Comparison of ENCODE assay signal across 16 mouse cellular contexts in genomic region chr9:86624039-86624438, GRCm38 (mm10). TPM values are rescaled to one million over a fixed set of nuclear protein-coding genes. Genes with fewer than 3 reads are reported as not detected.
DNase-seq lines count a peak whose midpoint lies in the region; ATAC-seq and TF ChIP-seq lines count a peak whose summit lies in the region.
"Had no signal": no experiment of that assay in that cellular context is flagged by ENCODE, and none has a peak within 500 bp of the region (broad histone marks: within the 10 kb centered on the region; RNA-seq: fewer than 3 reads in every experiment).

No protein-coding gene starts in this region.

- peaks cover 15% of the 10 kb centered on the region for H3K4me1 ChIP-seq in embryonic facial prominence, embryonic 14.5 days (ENCODE audit: control insufficient read depth, insufficient read depth, low read length)
- H3K4me1 ChIP-seq in intestine, embryonic 16.5 days (ENCODE audit: control insufficient read depth, insufficient read depth, low read length): no peaks in the 10 kb centered on the region
- H3K4me1 ChIP-seq: kidney, embryonic 15.5 days; neural tube, embryonic 15.5 days had no signal

- H3K4me3 ChIP-seq in left cerebral cortex, adult 2 months: no peak overlapping the region
- no peak overlapping the region for H3K4me3 ChIP-seq in embryonic facial prominence, embryonic 14.5 days (ENCODE audit: low read depth, low read length)
- no peak overlapping the region for H3K4me3 ChIP-seq in intestine, embryonic 16.5 days (ENCODE audit: low read length)
- H3K4me3 ChIP-seq: forebrain, embryonic 15.5 days; kidney, embryonic 15.5 days; neural tube, embryonic 15.5 days had no signal

- H3K27me3 ChIP-seq in embryonic facial prominence, embryonic 14.5 days (replicated peaks; ENCODE audit: control insufficient read depth, insufficient read depth, low read length): no peaks in the 10 kb centered on the region
- H3K27me3 ChIP-seq in intestine, embryonic 16.5 days (replicated peaks; ENCODE audit: control insufficient read depth, insufficient read depth, low read length): no peaks in the 10 kb centered on the region
- H3K27me3 ChIP-seq: forebrain, embryonic 15.5 days; kidney, embryonic 15.5 days; neural tube, embryonic 15.5 days had no signal

- DNase-seq in left cerebral cortex, adult 2 months (ENCODE audit: extremely low spot score in 1 of 2, low spot score in 2 of 2): peak in 1 of 2 experiments; percentile 12
- no peak for DNase-seq in left cerebral cortex, adult 11 months (ENCODE audit: low spot score)
- peak; percentile 6 for DNase-seq in thymus, postnatal 25 days
- no peak for DNase-seq in thymus, postnatal 14 days
- DNase-seq in embryonic facial prominence, embryonic 14.5 days (ENCODE audit: low spot score): peak; percentile 58
- no peak for DNase-seq in urinary bladder, adult 18-20 months (ENCODE audit: low spot score in 2 of 2)
- DNase-seq: adrenal gland, adult 8-10 months; cerebellum, postnatal 36 days had no signal

- intact Hi-C loops in left cerebral cortex, adult 2 months (cut with DNase I): no loop called here

- no peak overlapping the region for H3K4me2 ChIP-seq in embryonic facial prominence, embryonic 14.5 days (ENCODE audit: low read depth, low read length)
- H3K4me2 ChIP-seq in intestine, embryonic 16.5 days (ENCODE audit: low read depth, low read length): no peak overlapping the region
- H3K4me2 ChIP-seq: forebrain, embryonic 15.5 days; hindbrain, embryonic 14.5 days; kidney, embryonic 15.5 days; neural tube, embryonic 15.5 days had no signal

- peak; percentile 58; the same call in 1 of the 2 replicates for ATAC-seq in embryonic facial prominence, embryonic 14.5 days (ENCODE audit: low read depth)
- no peak for ATAC-seq in intestine, embryonic 16.5 days
- ATAC-seq: forebrain, embryonic 15.5 days had no signal

- H3K36me3 ChIP-seq in embryonic facial prominence, embryonic 14.5 days (ENCODE audit: control insufficient read depth, insufficient read depth, low read length): no peaks in the 10 kb centered on the region
- no peaks in the 10 kb centered on the region for H3K36me3 ChIP-seq in intestine, embryonic 16.5 days (ENCODE audit: control insufficient read depth, insufficient read depth, low read length)
- H3K36me3 ChIP-seq: forebrain, embryonic 15.5 days; kidney, embryonic 15.5 days; neural tube, embryonic 15.5 days had no signal

- no peak overlapping the region for H3K9ac ChIP-seq in embryonic facial prominence, embryonic 14.5 days (ENCODE audit: low read depth, low read length)
- no peak overlapping the region for H3K9ac ChIP-seq in intestine, embryonic 16.5 days (ENCODE audit: low read depth, low read length)
- H3K9ac ChIP-seq: forebrain, embryonic 15.5 days; hindbrain, embryonic 14.5 days; kidney, embryonic 15.5 days; liver, embryonic 14.5 days; neural tube, embryonic 15.5 days had no signal

- peak overlapping the region; percentile 22 for H3K27ac ChIP-seq in left cerebral cortex, adult 2 months
- peak overlapping the region; percentile 21 for H3K27ac ChIP-seq in embryonic facial prominence, embryonic 14.5 days (replicated peaks; ENCODE audit: low read depth, low read length)
- H3K27ac ChIP-seq in intestine, embryonic 16.5 days (ENCODE audit: low read length): no peak overlapping the region
- H3K27ac ChIP-seq: forebrain, embryonic 15.5 days; hindbrain, embryonic 14.5 days; kidney, embryonic 15.5 days; liver, embryonic 14.5 days; macrophage; neural tube, embryonic 15.5 days; stomach, postnatal 0 days had no signal

- no peak for TF ChIP-seq CTCF in left cerebral cortex, adult 2 months (IDR thresholded peaks at IDR 0.05)

- WGBS in embryonic facial prominence, embryonic 14.5 days: 74% methylated on average over 12 of the region's 12 CpGs
- WGBS in intestine, embryonic 16.5 days: 85% methylated on average over 12 of the region's 12 CpGs

- H3K9me3 ChIP-seq in embryonic facial prominence, embryonic 14.5 days (ENCODE audit: control insufficient read depth, low read length): no peaks in the 10 kb centered on the region
- no peaks in the 10 kb centered on the region for H3K9me3 ChIP-seq in intestine, embryonic 16.5 days (ENCODE audit: control insufficient read depth, low read length)
- H3K9me3 ChIP-seq: forebrain, embryonic 15.5 days; kidney, embryonic 15.5 days; neural tube, embryonic 15.5 days had no signal

RNA-seq across cellular contexts. Expression of gene Rwdd2a, which starts 52.2 kb away (rescaled TPM):
- 10 to 100 TPM; 24.0 to 25.5 TPM for total RNA-seq in left cerebral cortex, adult 2 months (2021)
- polyA plus RNA-seq in embryonic facial prominence, embryonic 14.5 days (2014; fragmentation: Nextera tagmentation; extraction: Ambion mirVana): 3.6 and 4.7 TPM in 2 replicates
- 2.9 and 3.0 TPM in 2 replicates for polyA plus RNA-seq in intestine, embryonic 16.5 days (2015; fragmentation: Nextera tagmentation; extraction: Ambion mirVana)

RNA-seq across cellular contexts. Expression of gene Pgm3, which starts 52.4 kb away (rescaled TPM):
- 10 to 100 TPM; 16.5 to 17.7 TPM for total RNA-seq in left cerebral cortex, adult 2 months (2021)
- 38.9 and 39.5 TPM in 2 replicates for polyA plus RNA-seq in embryonic facial prominence, embryonic 14.5 days (2014; fragmentation: Nextera tagmentation; extraction: Ambion mirVana)
- 49.1 and 50.6 TPM in 2 replicates for polyA plus RNA-seq in intestine, embryonic 16.5 days (2015; fragmentation: Nextera tagmentation; extraction: Ambion mirVana)

Comparison
In these comparisons a context has a peak if more than half of its experiments do, and no peak if none do; other contexts are left out.
1. DNase-seq: peak in thymus, postnatal 25 days (single experiment) and embryonic facial prominence, embryonic 14.5 days (single experiment); none in left cerebral cortex, adult 11 months (single experiment), thymus, postnatal 14 days (single experiment) and urinary bladder, adult 18-20 months (0 of 2).